Mouse (Mus musculus) stomach, embryonic 15.5 days (tissue): ENCODE results near the gene Ccl22. TPM values are rescaled to one million over a fixed set of nuclear protein-coding genes. Genes with fewer than 3 reads are reported as not detected.
A peak's percentile ranks its signal among the peaks of the same experiment; 100 is the strongest.

Experiments
- ATAC-seq: fragments of 200-750 bp; cut with Nextera tagmentation; 2 replicates; pipeline ENCODE4 v1.8.0; 2017; ENCODE audit warnings: low read depth, moderate number of reproducible peaks, moderate TSS enrichment; ENCODE audit not compliant: insufficient read depth, low FRiP score
- H3K27ac ChIP-seq: fragments of 300-500 bp; sonication (generic); 2 replicates; pipeline ENCODE4 v1.5.1; 2015; ENCODE audit warnings: mild to moderate bottlenecking, inconsistent platforms
- H3K27me3 ChIP-seq: fragments of 300-500 bp; sonication (generic); replicated peaks from 2 replicates; pipeline ENCODE4 v1.6.1; 2015; ENCODE audit warnings: inconsistent platforms
- H3K36me3 ChIP-seq: fragments of 300-500 bp; sonication (generic); 2 replicates; pipeline ENCODE4 v1.6.1; 2015; ENCODE audit warnings: inconsistent platforms
- H3K4me1 ChIP-seq: fragments of 300-500 bp; sonication (generic); 2 replicates; pipeline ENCODE4 v1.6.1; 2015; ENCODE audit warnings: inconsistent platforms
- H3K4me2 ChIP-seq: fragments of 300-500 bp; sonication (generic); 2 replicates; pipeline ENCODE4 v1.6.1; 2015; ENCODE audit warnings: mild to moderate bottlenecking, inconsistent platforms
- H3K4me3 ChIP-seq: fragments of 300-500 bp; sonication (generic); replicated peaks from 2 replicates; pipeline ENCODE4 v1.5.1; 2015; ENCODE audit warnings: inconsistent platforms
- H3K9ac ChIP-seq: fragments of 300-500 bp; sonication (generic); 2 replicates; pipeline ENCODE4 v1.6.1; 2015; ENCODE audit warnings: inconsistent platforms
- H3K9me3 ChIP-seq: fragments of 300-500 bp; sonication (generic); 2 replicates; pipeline ENCODE4 v1.6.1; 2016; ENCODE audit warnings: inconsistent platforms
- WGBS: fragments of 180-500 bp; shearing (Covaris S2); methylation state at CpG from one replicate; pipeline ENCODE4 v1.1.7; 2015; 5-methylcytosine and 5-hydroxymethylcytosine counted together
- polyA plus RNA-seq: library from polyadenylated mRNA; unstranded; fragments of >200 nt; fragmentation: Nextera tagmentation; extraction: Ambion mirVana; gene quantifications from 2 replicates; pipeline ENCODE4 v1.2.1, GENCODE M21; 2015

Gene Ccl22
- polyA plus RNA-seq, 1 experiment from 2014 or later: not detected

DNA sequence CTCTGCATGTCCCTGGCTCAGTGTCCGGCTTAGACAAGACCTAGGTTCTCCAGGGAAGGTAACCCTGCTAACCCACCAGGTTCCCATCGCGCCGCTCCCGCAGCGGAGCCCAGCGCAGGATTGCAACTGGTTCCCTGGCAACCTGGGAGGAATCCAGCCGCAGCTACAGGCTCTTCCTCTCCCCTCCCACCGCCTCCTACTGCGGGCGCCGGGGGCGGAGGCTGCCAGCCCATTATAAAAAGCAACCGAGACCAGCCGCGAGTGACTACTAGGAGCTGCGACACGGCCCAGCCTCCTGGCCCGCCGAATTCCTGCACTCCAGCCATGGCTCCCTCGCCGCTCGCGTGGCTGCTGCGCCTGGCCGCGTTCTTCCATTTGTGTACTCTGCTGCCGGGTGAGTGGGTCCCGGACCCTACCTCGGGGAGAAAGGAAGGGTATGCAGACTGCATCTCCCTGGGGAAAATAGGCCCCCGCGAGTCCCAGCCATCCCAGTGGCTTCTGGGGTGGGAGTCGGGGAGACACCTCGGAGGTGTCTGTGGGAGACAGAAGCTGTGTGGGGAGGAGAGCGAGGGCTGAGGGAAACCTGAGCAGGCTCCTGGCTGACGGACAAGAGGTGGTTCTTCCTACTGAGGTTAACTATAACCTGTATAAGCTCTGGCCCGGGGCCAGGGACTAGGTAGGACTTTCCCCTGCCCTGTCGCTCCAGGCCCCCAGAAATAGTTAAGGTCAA is 26.7 kb downstream of the Ccl22 start, which contains the start of gene Cx3cl1:
Gene Cx3cl1, plus strand, starts transcription at position 69 of the 730 bp plus-strand sequence.
- WGBS: 1% methylated on average over 38 of the region's 38 CpGs
- Histone ChIP-seq H3K27me3 (peaks cover 26% of the 10 kb centered on the region), H3K27ac (peak within 1 kb of the TSS; percentile 68), H3K9me3 (no peaks in the 10 kb centered on the region), H3K36me3 (no peaks in the 10 kb centered on the region), H3K9ac (peak within 1 kb of the TSS; percentile 56; the same call in 1 of the 2 replicates), H3K4me1 (peaks cover 27% of the 10 kb centered on the region), H3K4me2 (peak within 1 kb of the TSS; percentile 93), H3K4me3 (peak within 1 kb of the TSS; percentile 54)
- ATAC-seq: peak; percentile 58

DNA sequence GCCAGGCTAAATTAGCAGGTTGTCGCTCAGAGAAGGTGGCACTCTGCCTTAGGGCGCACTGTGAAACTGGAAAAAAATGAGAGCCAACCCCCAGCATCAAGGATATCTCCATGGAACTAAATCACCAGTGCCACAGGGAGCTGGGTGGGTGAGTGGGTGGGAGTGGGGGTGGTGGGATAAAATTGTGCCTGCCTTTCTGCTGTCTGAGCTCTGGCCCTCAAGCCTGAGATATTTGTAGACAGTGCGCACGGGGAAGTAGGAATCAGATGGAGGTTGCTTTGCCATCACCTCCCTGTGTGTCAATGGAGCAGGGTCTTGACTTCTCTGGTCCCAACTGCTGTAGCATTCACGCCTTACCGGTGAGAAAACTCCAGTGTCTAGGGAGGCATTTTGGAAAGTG is 27.7 kb downstream of the Ccl22 start:
- no peaks in the 10 kb centered on the region for H3K36me3 ChIP-seq
- H3K4me3 ChIP-seq: peak overlapping the region; percentile 54
- peaks cover 30% of the 10 kb centered on the region for H3K4me1 ChIP-seq
- no peak overlapping the region for H3K9ac ChIP-seq
- no peak for ATAC-seq
- H3K27ac ChIP-seq: no peak overlapping the region
- WGBS: 52% methylated on average over 6 of the region's 6 CpGs
- H3K27me3 ChIP-seq: peaks cover 26% of the 10 kb centered on the region
- H3K4me2 ChIP-seq: peak overlapping the region; percentile 93
- no peaks in the 10 kb centered on the region for H3K9me3 ChIP-seq

DNA sequence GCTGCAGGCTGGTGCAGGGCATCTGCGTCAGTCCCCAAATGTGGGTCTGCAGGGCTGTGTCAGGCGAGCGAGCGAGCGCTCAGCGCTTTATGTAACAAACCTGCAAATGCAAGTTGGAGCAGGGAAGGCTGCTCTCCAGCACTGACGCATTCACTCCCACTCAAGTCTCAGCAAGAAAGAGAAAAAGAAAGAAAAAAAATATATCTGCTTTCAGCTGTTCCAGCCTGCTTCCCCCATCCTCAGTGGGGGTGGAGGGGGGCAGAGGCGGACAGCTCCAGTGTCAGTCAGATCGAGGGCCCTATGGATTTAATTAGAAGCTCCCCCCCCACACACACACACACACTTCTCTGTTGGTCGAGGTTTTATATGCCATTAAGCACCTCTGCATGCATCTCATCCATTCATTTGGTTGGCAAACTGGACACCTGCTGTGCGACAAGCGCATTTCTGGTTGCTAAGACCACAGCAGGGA is 28.3 kb downstream of the Ccl22 start:
- WGBS: 23% methylated on average over 12 of the region's 12 CpGs
- peaks cover 26% of the 10 kb centered on the region for H3K27me3 ChIP-seq

DNA sequence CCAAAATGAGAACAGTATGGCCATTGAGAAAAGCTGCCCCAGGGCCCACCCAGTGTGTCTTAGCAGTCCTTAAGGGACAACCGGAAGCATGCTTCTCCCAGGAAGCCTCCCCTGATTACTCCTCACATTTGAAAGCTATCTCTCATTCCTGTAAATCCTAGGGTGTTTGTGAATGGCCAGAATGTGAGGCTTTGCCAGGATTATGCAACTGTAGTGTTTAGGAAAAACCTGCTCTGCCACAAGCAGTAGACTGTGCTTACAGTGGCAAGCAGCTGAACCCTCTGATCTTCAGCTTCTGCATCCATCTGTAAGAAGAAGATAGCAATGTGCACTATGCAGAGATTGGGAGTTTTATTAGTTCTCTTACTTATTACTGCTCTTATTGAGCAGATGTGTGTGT is 29.2 kb downstream of the Ccl22 start:
- H3K4me1 ChIP-seq: peaks cover 39% of the 10 kb centered on the region
- no peaks in the 10 kb centered on the region for H3K9me3 ChIP-seq
- 85% methylated on average over 1 of the region's 1 CpGs for WGBS
- H3K9ac ChIP-seq: no peak overlapping the region
- H3K36me3 ChIP-seq: no peaks in the 10 kb centered on the region
- no peak overlapping the region for H3K27ac ChIP-seq
- peaks cover 26% of the 10 kb centered on the region for H3K27me3 ChIP-seq
- H3K4me3 ChIP-seq: no peak overlapping the region
- no peak for ATAC-seq
- H3K4me2 ChIP-seq: no peak overlapping the region

More for the DNA sequence above, 28.3 kb downstream of the Ccl22 start:
- H3K9ac ChIP-seq: no peak overlapping the region
- peaks cover 37% of the 10 kb centered on the region for H3K4me1 ChIP-seq
- no peaks in the 10 kb centered on the region for H3K9me3 ChIP-seq
- H3K36me3 ChIP-seq: no peaks in the 10 kb centered on the region
- H3K4me2 ChIP-seq: no peak overlapping the region
- H3K27ac ChIP-seq: no peak overlapping the region
- no peak overlapping the region for H3K4me3 ChIP-seq
- ATAC-seq: no peak

DNA sequence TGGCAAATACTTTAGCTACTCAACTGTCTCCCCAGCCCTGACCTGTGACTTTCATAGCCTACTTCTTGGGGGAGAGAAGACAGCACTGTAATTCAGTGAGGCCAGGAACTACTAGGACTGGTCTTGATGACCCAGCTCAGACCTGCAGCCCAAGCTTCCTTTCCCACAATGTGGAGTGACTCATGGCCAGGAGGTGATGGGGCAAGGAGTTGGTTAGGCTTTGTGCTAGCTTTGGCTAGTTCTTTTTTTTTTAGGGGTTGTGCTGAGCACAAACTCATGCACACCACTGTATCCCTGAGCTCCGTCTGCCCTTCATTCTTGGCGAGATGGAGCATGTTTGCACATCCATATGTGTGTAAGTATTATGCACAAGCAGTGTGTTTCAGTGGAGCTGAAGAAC is 31.0 kb downstream of the Ccl22 start:
- ATAC-seq: no peak
- no peak overlapping the region for H3K27ac ChIP-seq
- H3K4me2 ChIP-seq: no peak overlapping the region
- H3K9ac ChIP-seq: no peak overlapping the region
- no peaks in the 10 kb centered on the region for H3K9me3 ChIP-seq
- H3K27me3 ChIP-seq: peaks cover 20% of the 10 kb centered on the region
- peaks cover 39% of the 10 kb centered on the region for H3K4me1 ChIP-seq
- H3K36me3 ChIP-seq: no peaks in the 10 kb centered on the region
- WGBS: 72% methylated on average over 2 of the region's 2 CpGs
- no peak overlapping the region for H3K4me3 ChIP-seq

DNA sequence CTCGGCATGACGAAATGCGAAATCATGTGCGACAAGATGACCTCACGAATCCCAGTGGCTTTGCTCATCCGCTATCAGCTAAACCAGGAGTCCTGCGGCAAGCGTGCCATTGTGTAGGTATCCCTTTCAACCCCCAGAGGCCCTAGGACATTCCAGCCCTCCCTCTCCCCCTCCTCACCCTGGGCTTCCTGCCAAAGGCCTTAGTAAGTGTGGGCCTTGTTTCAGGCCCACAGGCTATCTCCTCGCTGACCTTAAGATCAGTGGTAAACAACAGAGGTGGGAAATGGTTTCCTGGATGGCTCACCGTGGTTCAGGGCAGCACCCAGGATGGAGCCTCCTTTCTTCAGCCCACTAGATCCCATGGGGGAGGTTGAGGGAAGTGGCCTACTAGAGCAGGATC is 32.6 kb downstream of the Ccl22 start:
- WGBS: 63% methylated on average over 10 of the region's 10 CpGs
- no peak overlapping the region; the same call in 1 of the 2 replicates for H3K4me2 ChIP-seq

DNA sequence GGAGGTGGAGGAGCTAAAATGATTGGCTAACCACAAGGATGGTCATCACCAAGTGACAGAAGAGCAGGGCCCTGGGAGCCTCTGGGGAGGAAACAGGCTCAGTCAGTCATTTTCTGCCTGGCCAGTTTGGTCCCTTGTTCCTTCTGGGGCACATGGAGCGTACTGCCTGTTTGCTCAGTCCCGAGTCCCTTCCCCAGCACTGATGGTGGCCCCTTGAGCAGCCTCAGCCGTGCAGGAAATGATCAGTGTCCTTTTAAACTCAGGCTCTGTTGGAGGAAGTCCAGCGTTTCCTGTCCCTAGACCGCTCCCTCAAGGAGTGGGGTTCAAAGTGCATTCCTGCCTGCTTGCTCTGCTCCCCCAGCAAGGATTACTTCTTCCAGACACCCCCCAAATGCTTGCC is 33.1 kb downstream of the Ccl22 start:
- H3K4me2 ChIP-seq: no peak overlapping the region

More for the DNA sequence above, 32.6 kb downstream of the Ccl22 start:
- Histone ChIP-seq H3K9me3 (no peaks in the 10 kb centered on the region), H3K27me3 (peaks cover 10% of the 10 kb centered on the region), H3K4me1 (peaks cover 29% of the 10 kb centered on the region), H3K9ac (no peak overlapping the region), H3K36me3 (no peaks in the 10 kb centered on the region), H3K27ac (peak overlapping the region; percentile 79), H3K4me3 (no peak overlapping the region)
- 0 out of 2 replicates have a peak, but pooled peaks have one; percentile 8 for ATAC-seq

DNA sequence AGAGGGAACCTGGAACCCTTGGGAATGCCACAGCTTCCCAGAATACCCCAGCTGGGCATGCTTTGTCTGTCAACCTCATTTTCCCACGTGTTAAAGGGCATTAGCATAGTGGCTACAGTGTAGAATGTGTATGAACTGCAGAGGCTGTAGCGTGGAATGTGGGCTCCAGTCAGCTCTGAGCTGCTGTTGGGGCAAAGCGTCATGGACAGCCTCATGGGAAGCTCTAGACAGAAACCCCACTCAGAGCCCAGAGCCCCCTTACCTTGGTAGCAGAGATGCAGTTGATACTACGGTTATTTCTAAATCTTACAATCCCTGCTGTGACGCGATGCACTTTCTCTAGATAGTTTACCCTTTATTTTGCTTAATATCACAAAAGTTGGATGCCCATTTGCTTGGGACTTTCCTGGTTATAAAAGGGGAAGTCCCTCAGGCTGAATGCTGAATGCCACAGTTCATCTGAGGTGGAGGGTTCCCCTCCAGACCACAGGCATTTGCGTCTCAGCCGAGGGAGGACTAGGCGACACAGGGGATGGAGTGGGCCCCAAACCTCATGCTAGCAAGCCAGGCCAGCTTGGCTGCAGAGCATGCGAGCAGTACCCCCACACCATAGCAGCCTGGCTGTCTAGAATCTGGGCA is 33.6 kb downstream of the Ccl22 start:
- Histone ChIP-seq H3K9ac (no peak overlapping the region), H3K27ac (peak overlapping the region; percentile 79), H3K4me2 (no peak overlapping the region), H3K4me1 (peaks cover 24% of the 10 kb centered on the region), H3K36me3 (no peaks in the 10 kb centered on the region), H3K27me3 (no peaks in the 10 kb centered on the region; the same call in 1 of the 2 replicates), H3K4me3 (no peak overlapping the region), H3K9me3 (no peaks in the 10 kb centered on the region)
- no peak for ATAC-seq
- WGBS: 68% methylated on average over 10 of the region's 10 CpGs

More for the DNA sequence above, 33.1 kb downstream of the Ccl22 start:
- peak; percentile 49; the same call in 1 of the 2 replicates for ATAC-seq
- H3K27ac ChIP-seq: peak overlapping the region; percentile 79
- H3K9ac ChIP-seq: no peak overlapping the region
- 27% methylated on average over 5 of the region's 5 CpGs for WGBS
- peaks cover 5% of the 10 kb centered on the region for H3K27me3 ChIP-seq
- H3K36me3 ChIP-seq: no peaks in the 10 kb centered on the region
- H3K4me3 ChIP-seq: no peak overlapping the region
- H3K4me1 ChIP-seq: peaks cover 28% of the 10 kb centered on the region
- H3K9me3 ChIP-seq: no peaks in the 10 kb centered on the region

DNA sequence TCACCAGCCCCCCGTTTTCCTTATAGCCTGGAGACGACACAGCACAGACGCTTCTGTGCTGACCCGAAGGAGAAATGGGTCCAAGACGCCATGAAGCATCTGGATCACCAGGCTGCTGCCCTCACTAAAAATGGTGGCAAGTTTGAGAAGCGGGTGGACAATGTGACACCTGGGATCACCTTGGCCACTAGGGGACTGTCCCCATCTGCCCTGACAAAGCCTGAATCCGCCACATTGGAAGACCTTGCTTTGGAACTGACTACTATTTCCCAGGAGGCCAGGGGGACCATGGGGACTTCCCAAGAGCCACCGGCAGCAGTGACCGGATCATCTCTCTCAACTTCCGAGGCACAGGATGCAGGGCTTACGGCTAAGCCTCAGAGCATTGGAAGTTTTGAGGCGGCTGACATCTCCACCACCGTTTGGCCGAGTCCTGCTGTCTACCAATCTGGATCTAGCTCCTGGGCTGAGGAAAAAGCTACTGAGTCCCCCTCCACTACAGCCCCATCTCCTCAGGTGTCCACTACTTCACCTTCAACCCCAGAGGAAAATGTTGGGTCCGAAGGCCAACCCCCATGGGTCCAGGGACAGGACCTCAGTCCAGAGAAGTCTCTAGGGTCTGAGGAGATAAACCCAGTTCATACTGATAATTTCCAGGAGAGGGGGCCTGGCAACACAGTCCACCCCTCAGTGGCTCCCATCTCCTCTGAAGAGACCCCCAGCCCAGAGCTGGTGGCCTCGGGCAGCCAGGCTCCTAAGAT is 34.3 kb downstream of the Ccl22 start:
- no peak overlapping the region for H3K27ac ChIP-seq
- 91% methylated on average over 16 of the region's 16 CpGs for WGBS
- ATAC-seq: no peak

DNA sequence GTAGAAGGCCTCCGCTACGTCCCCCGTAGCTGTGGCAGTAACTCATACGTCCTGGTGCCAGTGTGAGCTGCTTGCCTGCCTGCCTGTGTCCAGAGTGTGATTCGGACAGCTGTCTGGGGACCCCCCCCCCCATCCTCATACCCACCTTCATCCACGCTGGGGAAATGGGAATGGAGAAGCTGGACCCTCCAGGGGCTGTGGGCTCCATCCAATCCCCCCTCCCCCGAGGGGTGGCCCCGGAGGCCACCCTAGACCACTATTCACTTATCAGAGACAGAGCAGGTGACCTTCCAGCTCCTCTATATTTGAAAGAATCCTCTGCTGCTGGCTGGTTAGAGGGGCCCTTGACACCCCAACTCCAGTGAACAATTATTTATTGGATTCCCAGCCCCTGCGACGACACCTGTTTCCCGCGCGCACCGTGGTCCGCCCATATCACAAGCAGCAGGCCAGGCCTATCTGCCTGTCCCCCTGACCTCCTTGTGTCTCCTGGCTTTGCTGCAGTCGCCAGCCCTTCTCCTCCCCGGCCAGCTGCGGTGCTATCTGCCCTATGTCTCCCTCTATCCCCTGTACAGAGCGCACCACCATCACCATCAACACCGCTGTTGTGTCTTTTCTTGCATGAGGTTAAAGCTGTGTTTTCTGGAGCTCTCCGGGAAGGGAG is 35.2 kb downstream of the Ccl22 start:
- 82% methylated on average over 21 of the region's 21 CpGs for WGBS
- Histone ChIP-seq H3K4me1 (peaks cover 36% of the 10 kb centered on the region), H3K9me3 (no peaks in the 10 kb centered on the region), H3K27ac (no peak overlapping the region), H3K9ac (no peak overlapping the region), H3K4me3 (no peak overlapping the region), H3K27me3 (no peaks in the 10 kb centered on the region), H3K4me2 (no peak overlapping the region), H3K36me3 (no peaks in the 10 kb centered on the region)
- no peak for ATAC-seq

More for the DNA sequence above, 34.3 kb downstream of the Ccl22 start:
- Histone ChIP-seq H3K4me3 (no peak overlapping the region), H3K9ac (no peak overlapping the region), H3K4me2 (no peak overlapping the region), H3K36me3 (no peaks in the 10 kb centered on the region), H3K4me1 (peaks cover 31% of the 10 kb centered on the region), H3K27me3 (no peaks in the 10 kb centered on the region), H3K9me3 (no peaks in the 10 kb centered on the region)

DNA sequence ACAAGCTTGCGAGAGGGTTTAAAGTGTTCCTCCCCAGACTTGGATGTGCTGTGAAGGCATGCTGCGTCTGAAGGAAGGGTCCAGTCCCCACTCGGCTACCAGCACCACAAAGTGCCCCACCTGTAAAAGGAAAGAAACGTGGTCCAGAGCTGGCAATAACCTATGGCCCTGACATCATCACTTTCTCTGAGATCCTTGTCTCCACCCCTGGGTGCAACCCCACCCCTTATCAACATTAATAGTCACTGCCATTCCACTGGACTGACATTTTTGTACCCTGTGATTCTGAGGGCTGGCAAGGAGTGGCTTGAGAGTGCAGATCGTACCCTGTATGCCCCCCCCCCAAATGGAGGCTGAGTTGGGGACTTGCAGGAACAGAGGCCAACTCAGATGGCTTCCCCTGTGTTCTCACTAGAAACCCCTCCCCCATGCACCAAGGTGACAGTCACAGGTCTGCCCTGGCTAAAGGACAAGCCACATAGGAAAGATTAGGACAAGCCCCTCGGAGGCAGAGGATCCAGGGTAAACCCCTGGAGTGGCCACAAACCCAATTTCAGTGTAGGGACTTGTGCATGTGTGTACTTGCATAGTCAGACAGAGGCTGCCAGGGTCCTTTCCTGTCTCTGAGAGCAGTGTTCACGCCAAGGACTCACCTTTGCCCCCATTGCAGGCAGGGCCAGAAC is 35.9 kb downstream of the Ccl22 start:
- WGBS: 61% methylated on average over 7 of the region's 7 CpGs
- Histone ChIP-seq H3K36me3 (no peaks in the 10 kb centered on the region), H3K4me3 (no peak overlapping the region), H3K4me1 (peaks cover 36% of the 10 kb centered on the region), H3K27me3 (no peaks in the 10 kb centered on the region), H3K27ac (peak overlapping the region; percentile 46; the same call in 1 of the 2 replicates), H3K9me3 (no peaks in the 10 kb centered on the region), H3K9ac (no peak overlapping the region), H3K4me2 (peak overlapping the region; percentile 29)
- ATAC-seq: no peak
